Mouse (Mus musculus) hindlimb bud, embryonic 11.5 days (tissue): ENCODE results near the gene Olfr907.

Experiments used
- DNase-seq: peaks from one replicate; pipeline ENCODE4 v3.0.0-alpha.2; 2012; ENCODE audit warnings: low read depth, low spot score; ENCODE audit errors: extremely low spot score

The Olfr907 gene

DNA sequence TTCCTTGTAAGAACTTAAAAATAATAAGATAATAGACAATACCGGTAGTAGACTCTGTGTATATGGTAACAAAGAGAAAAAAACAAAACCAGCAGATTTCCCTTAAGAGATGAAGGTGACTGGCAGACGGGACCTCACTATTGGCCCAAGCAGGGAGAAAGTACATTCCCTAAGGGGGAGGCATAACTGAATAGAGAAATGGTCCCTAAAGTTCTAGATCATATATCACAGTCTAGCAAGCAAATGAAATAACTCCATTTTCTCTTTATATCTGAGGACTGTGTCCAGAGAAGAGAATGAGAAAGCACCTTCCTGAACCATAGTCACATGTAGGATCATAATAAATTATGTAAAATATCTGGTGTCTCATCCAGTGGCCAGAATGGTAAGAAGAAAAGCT is at the start of gene Olfr907:
TSS of gene Olfr907 (plus strand) at position 301 of the 400 bp plus-strand sequence.
- DNase-seq, result no peak

DNA sequence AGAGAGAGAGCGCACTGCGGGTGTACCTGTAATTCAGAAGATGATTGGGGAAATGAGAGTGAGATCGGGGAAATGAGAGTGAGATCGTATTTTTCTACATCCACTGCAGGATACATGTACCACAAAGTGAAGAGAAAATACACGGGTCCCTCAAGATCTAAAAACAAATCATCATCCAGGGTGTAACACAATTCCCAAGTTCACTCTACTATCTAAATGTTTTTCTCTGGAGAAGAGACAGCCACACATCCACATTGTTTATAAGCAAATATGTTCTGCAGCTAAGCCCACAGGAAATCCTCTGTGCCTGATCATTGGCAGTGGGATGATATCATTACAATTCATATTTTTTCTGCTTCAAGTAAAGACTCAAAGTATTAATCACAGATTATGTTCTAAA is 48.2 kb upstream of the Olfr907 start, which contains the start of gene Olfr902:
TSS of gene Olfr902 (plus strand) at position 301 of the 400 bp plus-strand sequence.
- no peak for DNase-seq

GRCm38 (mm10) chr9:38462844-38463243 is 32.8 kb upstream of the Olfr907 start, which contains the start of gene Olfr904:
Gene Olfr904, plus strand, starts transcription at chr9:38463144.
- DNase-seq, result no peak

DNA sequence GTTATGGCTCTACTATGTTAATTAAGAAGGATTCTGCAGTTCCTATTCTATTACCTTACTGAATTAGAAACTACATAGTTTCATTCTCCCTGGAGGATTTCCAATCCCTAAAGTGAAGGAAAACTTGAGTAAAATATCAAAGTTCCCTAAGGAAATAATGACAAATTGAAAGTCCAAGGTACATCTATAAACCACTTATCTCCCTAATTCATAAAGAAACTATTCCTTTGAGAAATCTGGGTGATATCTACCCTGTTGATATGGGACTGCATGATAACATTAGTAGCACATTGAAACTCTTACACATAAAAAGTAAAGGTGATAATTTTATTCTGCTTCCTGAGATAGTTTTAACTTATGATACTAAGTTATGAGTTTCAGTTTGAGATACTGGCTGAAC is 24.8 kb upstream of the Olfr907 start, which contains the start of gene Olfr905:
TSS of gene Olfr905 (plus strand) at position 301 of the 400 bp plus-strand sequence.
- no peak for DNase-seq

- no peak for DNase-seq
Observed at GRCm38 (mm10) chr9:38486785-38487184, 8.8 kb upstream of the Olfr907 start, which contains the start of gene Olfr906. Gene Olfr906, plus strand, starts transcription at chr9:38487085.

DNA sequence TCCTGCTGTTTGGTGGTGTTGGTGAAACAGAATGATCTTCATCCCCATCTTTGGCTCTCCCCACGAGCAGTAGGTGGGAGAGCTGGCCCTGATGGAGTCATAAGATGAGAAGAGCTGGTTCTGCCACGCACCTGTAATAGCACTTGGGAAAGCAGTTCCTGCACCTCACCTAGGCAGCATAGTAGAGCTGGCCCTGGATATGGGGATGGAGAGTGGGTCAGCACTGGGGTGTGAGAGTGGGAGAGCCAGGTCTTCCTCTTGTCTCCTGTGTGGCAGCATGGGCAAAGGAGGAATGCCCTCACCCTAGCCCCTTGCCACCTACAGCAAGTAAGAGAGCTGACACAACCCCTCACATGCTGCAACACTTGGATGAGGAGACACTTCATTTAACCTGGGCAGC is 16.8 kb downstream of the Olfr907 start:
- DNase-seq, result no peak

- no peak for DNase-seq
Observed at GRCm38 (mm10) chr9:38521280-38521679, 25.7 kb downstream of the Olfr907 start, which contains the start of gene Olfr911-ps1. Gene Olfr911-ps1, plus strand, starts transcription at chr9:38521580.

- no peak for DNase-seq
Observed at GRCm38 (mm10) chr9:38537549-38537948, 41.9 kb downstream of the Olfr907 start, which contains the start of gene Olfr910. Gene Olfr910, plus strand, starts transcription at chr9:38537849.
